ENCODE assay signal across 9 mouse cellular contexts in the genomic region with DNA sequence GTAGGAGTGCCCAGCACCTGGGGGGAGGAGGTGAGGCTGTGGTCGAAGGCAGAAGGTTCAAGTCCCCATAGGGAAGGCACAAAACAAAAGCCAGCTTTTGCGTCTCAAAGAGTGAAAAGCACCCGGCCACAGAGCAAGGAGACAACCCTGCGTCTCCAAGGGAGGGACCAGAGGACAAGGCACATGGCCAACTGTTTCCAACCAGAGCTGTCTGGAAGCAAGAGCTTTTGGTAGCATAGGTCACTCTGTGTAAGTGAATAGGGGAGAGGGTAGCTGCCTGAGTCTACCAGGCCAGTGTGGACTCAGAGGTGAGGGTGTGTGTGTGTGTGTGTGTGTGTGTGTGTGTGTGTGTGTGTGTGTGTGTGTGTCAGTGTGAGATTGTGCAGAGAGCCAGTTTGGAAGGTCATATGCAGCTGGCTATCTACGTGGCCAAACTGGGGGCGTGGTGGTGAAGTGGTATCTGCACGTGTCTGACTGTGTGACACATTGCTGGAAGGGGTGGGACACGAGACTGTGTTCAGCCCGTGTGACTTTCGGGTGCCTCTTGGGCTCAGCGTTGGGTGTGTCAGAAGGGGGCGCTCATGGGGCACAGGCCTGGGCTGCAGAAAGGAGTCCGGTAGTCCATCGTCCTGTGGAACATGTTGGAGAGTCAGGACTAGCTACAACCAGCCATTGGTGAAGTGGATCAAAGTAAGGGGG. TPM values are rescaled to one million over a fixed set of nuclear protein-coding genes. Genes with fewer than 3 reads are reported as not detected.
DNase-seq lines count a peak whose midpoint lies in the region; ATAC-seq and TF ChIP-seq lines count a peak whose summit lies in the region.
"Had no signal": no experiment of that assay in that cellular context is flagged by ENCODE, and none has a peak within 500 bp of the region (broad histone marks: within the 10 kb centered on the region; RNA-seq: fewer than 3 reads in every experiment).

No protein-coding gene starts in this region.

- DNase-seq in thymus, postnatal 25 days, result peak; percentile 21
- no peak for DNase-seq in thymus, postnatal 36 days
- DNase-seq in gastrocnemius, adult 8-10 months (ENCODE audit: low spot score in 2 of 2), result peak; percentile 74 to 85
- DNase-seq in kidney, postnatal 0 days (ENCODE audit: low spot score), result no peak
- no peak for DNase-seq in left cerebral cortex, adult 8-10 months (ENCODE audit: low spot score in 2 of 2)
- no peak for DNase-seq in B cell, adult 2 months

- 65% methylated on average over 14 of the region's 14 CpGs for WGBS in kidney, postnatal 0 days
- 68% methylated on average over 14 of the region's 14 CpGs for WGBS in hindbrain, embryonic 13.5 days

- no peaks in the 10 kb centered on the region for H3K4me1 ChIP-seq in kidney, postnatal 0 days (replicated peaks; ENCODE audit: insufficient read depth, low read length)
- peaks cover 8% of the 10 kb centered on the region; the same call in 1 of the 2 replicates for H3K4me1 ChIP-seq in hindbrain, embryonic 13.5 days (replicated peaks)

- H3K27ac ChIP-seq in kidney, postnatal 0 days, result no peak overlapping the region
- H3K27ac ChIP-seq in hindbrain, embryonic 13.5 days, result no peak overlapping the region
- H3K27ac ChIP-seq: limb, embryonic 12.5 days had no signal

- H3K36me3 ChIP-seq in kidney, postnatal 0 days (ENCODE audit: insufficient read depth, low read length), result no peaks in the 10 kb centered on the region
- H3K36me3 ChIP-seq in hindbrain, embryonic 13.5 days, result no peaks in the 10 kb centered on the region
- H3K36me3 ChIP-seq: limb, embryonic 12.5 days had no signal

- ATAC-seq in kidney, postnatal 0 days (replicated peaks; ENCODE audit: low FRiP score, low read depth), result no peak
- 0 out of 2 replicates have a peak, but pooled peaks have one; percentile 52 for ATAC-seq in megakaryocyte-erythroid progenitor cell, adult 5-6 weeks (replicated peaks; ENCODE audit: low FRiP score, low TSS enrichment, poor library complexity, severe bottlenecking)
- ATAC-seq in hindbrain, embryonic 13.5 days (ENCODE audit: low FRiP score), result no peak

- no peak overlapping the region for H3K4me2 ChIP-seq in kidney, postnatal 0 days (ENCODE audit: low read length)
- no peak overlapping the region for H3K4me2 ChIP-seq in hindbrain, embryonic 13.5 days
- H3K4me2 ChIP-seq: limb, embryonic 12.5 days had no signal

- H3K9ac ChIP-seq in kidney, postnatal 0 days (ENCODE audit: low read depth, low read length), result no peak overlapping the region
- H3K9ac ChIP-seq in hindbrain, embryonic 13.5 days, result no peak overlapping the region
- H3K9ac ChIP-seq: limb, embryonic 12.5 days had no signal

- peak; percentile 28; the same call in 1 of the 2 replicates for TF ChIP-seq CTCF in kidney, postnatal 0 days (IDR thresholded peaks at IDR 0.05; ENCODE audit: low read depth)

- H3K4me3 ChIP-seq in kidney, postnatal 0 days (replicated peaks; ENCODE audit: low read depth, low read length), result no peak overlapping the region
- no peak overlapping the region for H3K4me3 ChIP-seq in hindbrain, embryonic 13.5 days
- H3K4me3 ChIP-seq: limb, embryonic 12.5 days had no signal

- H3K27me3 ChIP-seq in kidney, postnatal 0 days (ENCODE audit: insufficient read depth, low read length), result no peaks in the 10 kb centered on the region
- no peaks in the 10 kb centered on the region for H3K27me3 ChIP-seq in hindbrain, embryonic 13.5 days
- H3K27me3 ChIP-seq: limb, embryonic 12.5 days had no signal

- H3K9me3 ChIP-seq in kidney, postnatal 0 days (replicated peaks; ENCODE audit: low read length), result no peaks in the 10 kb centered on the region
- H3K9me3 ChIP-seq in hindbrain, embryonic 13.5 days, result no peaks in the 10 kb centered on the region
- H3K9me3 ChIP-seq: limb, embryonic 12.5 days had no signal

RNA-seq across cellular contexts. Expression of gene Slc1a7, which starts 47.1 kb away (rescaled TPM):
- total RNA-seq in gastrocnemius, adult 8-10 months (2022), result under 1 TPM in 3 of 4 experiments, not detected in 1; 0.15 to 0.27 (median 0.16) TPM
- polyA plus RNA-seq in kidney, postnatal 0 days (2015; fragmentation: Nextera tagmentation; extraction: Ambion mirVana), result 0.05 TPM in 1 of 2 replicates, not detected in the other
- not detected in 2 replicates for total RNA-seq in megakaryocyte-erythroid progenitor cell, adult 5-6 weeks (2014; fragmentation: Nextera tagmentation)
- total RNA-seq in megakaryocyte-erythroid progenitor cell, adult 5-6 weeks (2017), result not detected in 2 replicates
- total RNA-seq in left cerebral cortex, adult 8-10 months (2022), result under 1 TPM in 3 of 4 experiments, not detected in 1; 0.24 to 0.42 (median 0.27) TPM
- not detected in 2 replicates for polyA plus RNA-seq in hindbrain, embryonic 13.5 days (2015; fragmentation: Nextera tagmentation; extraction: Ambion mirVana)
- polyA plus RNA-seq: limb, embryonic 12.5 days had no signal

Comparison
In these comparisons a context has a peak if more than half of its experiments do, and no peak if none do; other contexts are left out.
1. DNase-seq: peak in thymus, postnatal 25 days (single experiment) and gastrocnemius, adult 8-10 months (2 of 2); none in thymus, postnatal 36 days (0 of 2), kidney, postnatal 0 days (single experiment), left cerebral cortex, adult 8-10 months (0 of 2) and B cell, adult 2 months (0 of 2).